Mouse (Mus musculus): ENCODE data around the gene Tmem26. TPM values are rescaled to one million over a fixed set of nuclear protein-coding genes. Genes with fewer than 3 reads are reported as not detected.

Tmem26 gene
- polyA plus RNA-seq, 1 experiment from 2014 or later, result 6.5 TPM

DNA sequence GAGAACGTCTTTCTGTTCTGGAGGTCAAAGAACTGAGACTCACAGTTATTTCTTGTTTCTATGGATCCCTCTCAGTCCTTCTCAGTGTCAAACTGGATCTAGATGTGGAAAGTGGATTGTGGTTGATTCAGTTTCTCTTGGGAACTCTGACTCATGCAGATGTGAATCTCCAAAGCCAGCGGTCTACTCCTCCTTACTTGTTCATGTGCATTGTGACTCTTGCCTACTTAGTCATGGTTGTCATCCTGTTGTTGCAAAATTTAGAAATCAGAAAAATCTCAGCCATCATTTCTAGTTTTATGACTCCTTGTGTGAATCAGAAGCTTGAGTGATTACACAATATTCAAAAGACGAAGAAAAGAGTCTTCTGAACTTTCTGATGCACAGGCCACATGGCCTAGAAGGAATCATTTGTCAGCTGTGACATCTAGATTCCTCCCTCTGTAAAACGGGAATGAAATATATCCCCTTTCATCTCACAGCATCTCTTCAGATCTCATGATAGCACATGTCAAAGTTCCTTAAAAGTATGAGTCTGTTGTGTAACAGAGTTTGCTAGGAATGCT lies 17.9 kb upstream of the Tmem26 start:
- Histone ChIP-seq H3K9ac (ENCODE audit: low read length) (no peak overlapping the region), H3K27me3 (ENCODE audit: control insufficient read depth, insufficient read depth, low read length) (no peaks in the 10 kb centered on the region), H3K27ac (ENCODE audit: low read depth, low read length) (no peak overlapping the region), H3K9me3 (ENCODE audit: control insufficient read depth, low read length) (no peaks in the 10 kb centered on the region), H3K36me3 (ENCODE audit: control insufficient read depth, insufficient read depth, low read length) (no peaks in the 10 kb centered on the region), H3K4me1 (replicated peaks; ENCODE audit: control insufficient read depth, insufficient read depth, low read length) (no peaks in the 10 kb centered on the region), H3K4me3 (ENCODE audit: low read depth, low read length) (no peak overlapping the region), H3K4me2 (ENCODE audit: low read depth, low read length, severe bottlenecking) (no peak overlapping the region)
- DNase-seq (ENCODE audit: low spot score) (no peak), ATAC-seq (replicated peaks; ENCODE audit: low FRiP score) (no peak)
- WGBS, result 88% methylated on average over 4 of the region's 4 CpGs

DNA sequence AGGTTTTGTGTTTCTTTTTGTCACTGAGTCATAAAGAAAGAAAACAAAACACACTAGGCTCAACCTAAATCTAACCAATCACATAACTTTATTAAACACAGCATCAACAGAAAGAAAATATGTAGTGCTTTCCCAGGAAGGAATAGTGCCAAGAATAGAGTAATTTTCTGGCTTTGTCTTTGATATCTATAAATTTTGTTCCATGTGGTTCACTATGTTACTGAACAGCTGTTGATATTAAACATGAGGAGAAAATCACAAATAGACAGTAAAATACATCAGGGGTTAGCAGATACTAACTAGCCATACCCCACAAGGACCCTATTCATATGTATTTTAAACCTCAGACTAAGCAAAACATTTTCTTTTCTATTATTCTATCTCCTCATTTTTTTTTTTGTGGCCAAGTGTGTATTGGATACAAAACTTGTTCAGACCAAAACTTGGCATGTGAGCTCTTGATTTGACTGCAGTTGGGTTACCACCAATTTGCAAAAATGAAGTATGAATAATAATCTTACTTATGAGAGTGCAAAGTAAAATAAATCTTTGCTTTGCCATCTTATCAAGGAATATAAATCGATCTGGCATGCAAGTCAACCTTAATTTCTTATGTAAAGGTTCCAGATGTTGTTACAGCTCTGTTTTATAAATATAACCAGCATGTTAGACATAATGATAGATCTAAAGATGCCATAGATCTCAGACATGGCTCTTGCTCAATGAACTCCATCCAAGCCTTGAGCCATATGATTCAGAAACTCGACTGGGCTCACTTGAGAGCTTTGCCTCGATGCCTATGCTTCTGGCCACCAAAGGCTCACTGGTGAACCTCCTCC lies 16.2 kb upstream of the Tmem26 start:
- Histone ChIP-seq H3K9ac (ENCODE audit: low read length) (no peak overlapping the region), H3K4me2 (ENCODE audit: low read depth, low read length, severe bottlenecking) (no peak overlapping the region), H3K27me3 (ENCODE audit: control insufficient read depth, insufficient read depth, low read length) (no peaks in the 10 kb centered on the region), H3K27ac (ENCODE audit: low read depth, low read length) (no peak overlapping the region), H3K9me3 (ENCODE audit: control insufficient read depth, low read length) (no peaks in the 10 kb centered on the region), H3K36me3 (ENCODE audit: control insufficient read depth, insufficient read depth, low read length) (no peaks in the 10 kb centered on the region), H3K4me1 (replicated peaks; ENCODE audit: control insufficient read depth, insufficient read depth, low read length) (no peaks in the 10 kb centered on the region), H3K4me3 (ENCODE audit: low read depth, low read length) (no peak overlapping the region)
- ATAC-seq (replicated peaks; ENCODE audit: low FRiP score) (no peak), DNase-seq (ENCODE audit: low spot score) (no peak)
- WGBS, result 82% methylated on average over 3 of the region's 3 CpGs

- WGBS, result 79% methylated on average over 2 of the region's 2 CpGs
- Histone ChIP-seq H3K4me1 (replicated peaks; ENCODE audit: control insufficient read depth, insufficient read depth, low read length) (no peaks in the 10 kb centered on the region), H3K27me3 (ENCODE audit: control insufficient read depth, insufficient read depth, low read length) (no peaks in the 10 kb centered on the region), H3K9me3 (ENCODE audit: control insufficient read depth, low read length) (no peaks in the 10 kb centered on the region), H3K27ac (ENCODE audit: low read depth, low read length) (no peak overlapping the region), H3K4me2 (ENCODE audit: low read depth, low read length, severe bottlenecking) (no peak overlapping the region), H3K9ac (ENCODE audit: low read length) (no peak overlapping the region), H3K36me3 (ENCODE audit: control insufficient read depth, insufficient read depth, low read length) (no peaks in the 10 kb centered on the region), H3K4me3 (ENCODE audit: low read depth, low read length) (no peak overlapping the region)
- ATAC-seq (replicated peaks; ENCODE audit: low FRiP score) (no peak), DNase-seq (ENCODE audit: low spot score) (no peak)
These were observed 10.5 kb upstream of the Tmem26 start for GRCm38 (mm10) chr10:68712926-68713325.

DNA sequence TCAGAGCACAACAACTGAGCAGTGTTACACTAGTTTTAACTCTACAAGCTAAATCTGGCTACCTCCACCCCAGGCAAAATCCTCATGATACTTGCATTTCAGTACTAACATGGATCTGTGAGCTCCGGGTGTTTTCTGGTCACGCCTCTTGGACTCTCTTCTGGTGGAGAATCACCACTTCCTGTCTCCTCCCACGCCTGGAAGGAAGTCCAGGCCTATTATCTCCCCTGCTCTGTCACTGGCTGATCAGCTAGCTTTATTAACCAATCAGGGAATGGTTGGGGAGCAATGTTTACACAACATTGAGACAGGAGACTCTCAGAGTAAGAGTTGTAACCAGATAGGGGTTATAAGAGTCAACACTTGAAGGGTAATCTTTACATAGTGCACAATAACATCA lies 9.1 kb upstream of the Tmem26 start:
- Histone ChIP-seq H3K4me3 (ENCODE audit: low read depth, low read length) (no peak overlapping the region), H3K27me3 (ENCODE audit: control insufficient read depth, insufficient read depth, low read length) (no peaks in the 10 kb centered on the region), H3K4me2 (ENCODE audit: low read depth, low read length, severe bottlenecking) (no peak overlapping the region), H3K9me3 (ENCODE audit: control insufficient read depth, low read length) (no peaks in the 10 kb centered on the region), H3K4me1 (replicated peaks; ENCODE audit: control insufficient read depth, insufficient read depth, low read length) (no peaks in the 10 kb centered on the region), H3K27ac (ENCODE audit: low read depth, low read length) (no peak overlapping the region), H3K9ac (ENCODE audit: low read length) (no peak overlapping the region), H3K36me3 (ENCODE audit: control insufficient read depth, insufficient read depth, low read length) (no peaks in the 10 kb centered on the region)
- DNase-seq (ENCODE audit: low spot score) (no peak), ATAC-seq (replicated peaks; ENCODE audit: low FRiP score) (no peak)
- 80% methylated on average over 3 of the region's 3 CpGs for whole genome bisulfite sequencing

GRCm38 (mm10) chr10:68715396-68715795 lies 8.1 kb upstream of the Tmem26 start:
- Histone ChIP-seq H3K27me3 (ENCODE audit: control insufficient read depth, insufficient read depth, low read length) (no peaks in the 10 kb centered on the region), H3K27ac (ENCODE audit: low read depth, low read length) (no peak overlapping the region), H3K4me3 (ENCODE audit: low read depth, low read length) (no peak overlapping the region), H3K9me3 (ENCODE audit: control insufficient read depth, low read length) (no peaks in the 10 kb centered on the region), H3K4me2 (ENCODE audit: low read depth, low read length, severe bottlenecking) (no peak overlapping the region), H3K36me3 (ENCODE audit: control insufficient read depth, insufficient read depth, low read length) (no peaks in the 10 kb centered on the region), H3K4me1 (replicated peaks; ENCODE audit: control insufficient read depth, insufficient read depth, low read length) (no peaks in the 10 kb centered on the region), H3K9ac (ENCODE audit: low read length) (no peak overlapping the region)
- ATAC-seq (replicated peaks; ENCODE audit: low FRiP score) (no peak), DNase-seq (ENCODE audit: low spot score) (no peak)
- WGBS, result 90% methylated on average over 3 of the region's 3 CpGs

DNA sequence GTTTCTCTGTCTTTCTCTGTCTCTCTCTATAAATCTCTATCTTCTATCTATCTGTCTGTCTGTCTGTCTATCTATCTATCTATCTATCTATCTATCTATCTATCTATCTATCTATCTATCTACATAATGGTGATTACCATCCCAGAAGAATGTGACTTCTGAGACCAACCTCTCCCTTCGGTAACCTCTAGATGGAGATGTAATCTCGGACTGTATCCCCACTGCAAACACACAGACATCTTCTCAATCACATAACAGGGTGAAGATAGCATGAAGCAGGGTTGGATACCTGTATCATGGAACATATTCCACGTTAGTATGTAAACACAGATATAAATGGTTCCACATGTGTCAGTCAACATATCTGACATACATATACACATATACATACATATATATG lies 5.1 kb upstream of the Tmem26 start:
- 82% methylated on average over 3 of the region's 3 CpGs for whole genome bisulfite sequencing
- ATAC-seq (replicated peaks; ENCODE audit: low FRiP score) (no peak), DNase-seq (ENCODE audit: low spot score) (no peak)
- no peaks in the 10 kb centered on the region for H3K27me3 ChIP-seq (ENCODE audit: control insufficient read depth, insufficient read depth, low read length)
- no peak overlapping the region for H3K27ac ChIP-seq (ENCODE audit: low read depth, low read length)
- H3K36me3 ChIP-seq (ENCODE audit: control insufficient read depth, insufficient read depth, low read length), result no peaks in the 10 kb centered on the region
- 0 out of 2 replicates have a peak, but pooled peaks cover 3% of the 10 kb centered on the region for H3K4me1 ChIP-seq (replicated peaks; ENCODE audit: control insufficient read depth, insufficient read depth, low read length)
- no peak overlapping the region for H3K9ac ChIP-seq (ENCODE audit: low read length)
- no peaks in the 10 kb centered on the region for H3K9me3 ChIP-seq (ENCODE audit: control insufficient read depth, low read length)
- no peak overlapping the region for H3K4me2 ChIP-seq (ENCODE audit: low read depth, low read length, severe bottlenecking)
- H3K4me3 ChIP-seq (ENCODE audit: low read depth, low read length), result no peak overlapping the region

GRCm38 (mm10) chr10:68720887-68721400 lies 2.5 kb upstream of the Tmem26 start:
- DNase-seq (ENCODE audit: low spot score), result no peak
- H3K4me3 ChIP-seq (ENCODE audit: low read depth, low read length), result no peak overlapping the region
- H3K9ac ChIP-seq (ENCODE audit: low read length), result no peak overlapping the region
- no peak overlapping the region for H3K27ac ChIP-seq (ENCODE audit: low read depth, low read length)
- ATAC-seq (replicated peaks; ENCODE audit: low FRiP score), result no peak
- no peak overlapping the region for H3K4me2 ChIP-seq (ENCODE audit: low read depth, low read length, severe bottlenecking)
- WGBS, result 70% methylated on average over 5 of the region's 5 CpGs
- no peaks in the 10 kb centered on the region for H3K27me3 ChIP-seq (ENCODE audit: control insufficient read depth, insufficient read depth, low read length)
- H3K4me1 ChIP-seq (replicated peaks; ENCODE audit: control insufficient read depth, insufficient read depth, low read length), result 0 out of 2 replicates have a peak, but pooled peaks cover 4% of the 10 kb centered on the region
- no peaks in the 10 kb centered on the region for H3K36me3 ChIP-seq (ENCODE audit: control insufficient read depth, insufficient read depth, low read length)
- no peaks in the 10 kb centered on the region for H3K9me3 ChIP-seq (ENCODE audit: control insufficient read depth, low read length)

DNA sequence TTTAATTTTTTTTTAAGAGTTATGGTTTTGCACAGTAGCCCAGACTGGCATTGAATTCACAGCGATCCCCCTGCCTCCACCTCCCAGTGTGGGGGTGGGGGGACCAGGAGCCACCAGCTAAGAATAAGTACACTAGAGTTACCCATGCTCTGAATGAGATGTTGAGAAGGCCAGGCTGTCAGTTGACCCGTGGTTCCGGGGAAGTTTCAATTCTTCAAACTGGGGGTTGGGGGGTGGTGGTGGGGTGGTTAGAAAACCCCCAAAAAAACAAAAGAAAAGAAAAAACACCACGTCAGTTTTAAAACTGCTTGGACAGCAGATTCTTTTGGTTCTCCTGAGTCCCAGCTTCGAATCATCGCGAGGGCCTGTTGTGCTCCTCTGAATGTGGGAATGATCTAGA lies 431 bp upstream of the Tmem26 start:
- peak overlapping the region; percentile 88; the same call in 1 of the 2 replicates for H3K4me2 ChIP-seq (ENCODE audit: low read depth, low read length, severe bottlenecking)
- no peaks in the 10 kb centered on the region for H3K27me3 ChIP-seq (ENCODE audit: control insufficient read depth, insufficient read depth, low read length)
- DNase-seq (ENCODE audit: low spot score) (no peak), ATAC-seq (replicated peaks; ENCODE audit: low FRiP score) (no peak)
- whole genome bisulfite sequencing, result 35% methylated on average over 7 of the region's 7 CpGs
- H3K9me3 ChIP-seq (ENCODE audit: control insufficient read depth, low read length), result no peaks in the 10 kb centered on the region
- H3K9ac ChIP-seq (ENCODE audit: low read length), result no peak overlapping the region
- no peak overlapping the region for H3K4me3 ChIP-seq (ENCODE audit: low read depth, low read length)
- no peaks in the 10 kb centered on the region for H3K36me3 ChIP-seq (ENCODE audit: control insufficient read depth, insufficient read depth, low read length)
- 0 out of 2 replicates have a peak, but pooled peaks cover 4% of the 10 kb centered on the region for H3K4me1 ChIP-seq (replicated peaks; ENCODE audit: control insufficient read depth, insufficient read depth, low read length)
- H3K27ac ChIP-seq (ENCODE audit: low read depth, low read length), result no peak overlapping the region

Data from forebrain, embryonic 11.5 days (tissue).